Mouse (Mus musculus): ENCODE measurements around the gene Sf3b6. TPM values are rescaled to one million over a fixed set of nuclear protein-coding genes. Genes with fewer than 3 reads are reported as not detected.

Gene Sf3b6
- 169 and 193 TPM in 2 replicates for polyA plus RNA-seq (2015; fragmentation: Nextera tagmentation; extraction: Ambion mirVana)

GRCm38 (mm10) chr12:4817361-4818101, at the start of gene Sf3b6:
Gene Sf3b6 (plus strand): TSS chr12:4817544.
- H3K27ac ChIP-seq (ENCODE audit: low read length), result peak within 1 kb of the TSS; percentile 92
- peaks cover 11% of the 10 kb centered on the region; the same call in 1 of the 2 replicates for H3K4me1 ChIP-seq (ENCODE audit: control insufficient read depth, insufficient read depth, low read length)
- ATAC-seq, result peak; percentile 99
- no peaks in the 10 kb centered on the region for H3K9me3 ChIP-seq (ENCODE audit: control insufficient read depth, low read length)
- H3K4me2 ChIP-seq (ENCODE audit: low read depth, low read length), result peak within 1 kb of the TSS; percentile 82
- peaks cover 8% of the 10 kb centered on the region; the same call in 1 of the 2 replicates for H3K36me3 ChIP-seq (ENCODE audit: control insufficient read depth, insufficient read depth, low read length)
- WGBS, result under 1% methylated on average over 49 of the region's 49 CpGs
- no peaks in the 10 kb centered on the region for H3K27me3 ChIP-seq (replicated peaks; ENCODE audit: control insufficient read depth, insufficient read depth, low read length)
- peak within 1 kb of the TSS; percentile 88 for H3K4me3 ChIP-seq (ENCODE audit: low read length)
- H3K9ac ChIP-seq (ENCODE audit: low read depth, low read length), result peak within 1 kb of the TSS; percentile 76

DNA sequence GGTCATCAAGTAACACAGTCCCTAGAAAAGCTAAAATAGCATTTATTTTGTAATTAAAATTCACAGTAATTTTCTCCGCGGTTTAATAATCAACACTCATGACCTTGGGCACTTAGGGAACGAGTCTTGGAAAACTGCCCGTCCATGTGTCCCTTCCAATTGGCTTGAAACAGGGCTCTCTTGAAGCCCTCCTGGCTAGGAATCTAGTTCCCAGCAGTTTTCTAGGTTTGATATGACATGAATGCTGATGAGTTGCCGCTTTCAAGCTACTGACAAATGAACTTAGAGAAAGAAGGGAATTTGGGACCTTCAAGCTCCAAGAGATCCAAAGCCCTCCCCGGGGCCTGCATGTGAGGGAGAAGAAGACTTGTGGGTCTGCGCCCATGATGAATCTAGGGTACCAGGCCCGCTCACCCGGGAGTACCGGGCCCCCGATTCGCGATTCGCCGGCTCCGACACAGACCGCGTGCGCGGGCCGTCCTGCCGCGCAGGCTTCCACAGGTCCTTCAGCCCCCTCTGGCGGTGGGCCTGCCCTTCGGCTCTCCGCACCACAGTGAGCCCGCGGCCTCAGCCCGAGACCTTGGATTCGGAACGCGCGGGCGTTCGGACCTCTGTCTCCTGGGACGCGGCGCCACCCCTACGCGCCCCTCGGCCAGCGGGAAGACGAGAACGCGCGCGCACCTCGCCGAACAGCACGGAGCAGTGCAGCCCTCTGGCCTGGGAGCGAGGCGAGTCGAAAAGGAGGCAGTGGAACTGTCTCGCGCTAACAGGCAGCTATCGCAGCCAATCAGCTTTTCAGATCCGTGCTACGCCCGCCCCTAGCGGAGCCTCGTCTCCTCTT, 48.6 kb upstream of the Sf3b6 start, which contains the start of the genes Pfn4 and Fam228b:
Gene Pfn4 (plus strand): TSS at position 531 of the 841 bp plus-strand sequence.
Gene Fam228b (minus strand): TSS at position 776 of the 841 bp plus-strand sequence.
- Histone ChIP-seq H3K36me3 (ENCODE audit: control insufficient read depth, insufficient read depth, low read length) (no peaks in the 10 kb centered on the region), H3K27me3 (replicated peaks; ENCODE audit: control insufficient read depth, insufficient read depth, low read length) (no peaks in the 10 kb centered on the region), H3K4me2 (ENCODE audit: low read depth, low read length) (peak within 1 kb of the TSS; percentile 86), H3K4me3 (ENCODE audit: low read length) (peak within 1 kb of the TSS; percentile 72), H3K9me3 (ENCODE audit: control insufficient read depth, low read length) (no peaks in the 10 kb centered on the region), H3K9ac (ENCODE audit: low read depth, low read length) (peak within 1 kb of the TSS; percentile 91), H3K4me1 (ENCODE audit: control insufficient read depth, insufficient read depth, low read length) (peaks cover 5% of the 10 kb centered on the region; the same call in 1 of the 2 replicates), H3K27ac (ENCODE audit: low read length) (peak within 1 kb of the TSS; percentile 84)
- 2% methylated on average over 61 of the region's 61 CpGs for WGBS
- peak; percentile 100 for ATAC-seq

DNA sequence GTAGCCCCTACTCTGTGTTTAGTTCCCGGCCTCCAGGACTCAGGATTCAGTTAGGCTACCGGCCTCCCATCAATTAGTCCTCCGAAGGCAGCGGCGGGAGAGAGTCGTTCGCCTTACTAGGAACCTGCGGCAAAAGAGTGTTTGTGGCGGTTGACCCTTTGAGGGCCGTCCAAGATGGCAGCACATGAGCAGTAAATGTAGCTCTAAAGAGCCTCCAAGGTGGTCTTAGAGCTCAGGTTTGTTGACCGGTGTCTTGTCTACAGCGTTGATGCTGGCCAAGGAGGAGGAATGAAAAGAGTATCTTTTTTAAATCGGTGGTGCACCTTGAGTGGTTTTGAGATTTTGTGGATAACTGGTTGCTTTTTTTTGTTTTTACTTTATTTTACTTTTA, 48.0 kb upstream of the Sf3b6 start:
- H3K4me1 ChIP-seq (ENCODE audit: control insufficient read depth, insufficient read depth, low read length), result peaks cover 5% of the 10 kb centered on the region; the same call in 1 of the 2 replicates
- H3K27me3 ChIP-seq (replicated peaks; ENCODE audit: control insufficient read depth, insufficient read depth, low read length), result no peaks in the 10 kb centered on the region
- peak; percentile 31 for ATAC-seq
- peak overlapping the region; percentile 86 for H3K4me2 ChIP-seq (ENCODE audit: low read depth, low read length)
- H3K9me3 ChIP-seq (ENCODE audit: control insufficient read depth, low read length), result no peaks in the 10 kb centered on the region
- H3K4me3 ChIP-seq (ENCODE audit: low read length), result peak overlapping the region; percentile 72
- H3K36me3 ChIP-seq (ENCODE audit: control insufficient read depth, insufficient read depth, low read length), result no peaks in the 10 kb centered on the region
- H3K27ac ChIP-seq (ENCODE audit: low read length), result no peak overlapping the region; the same call in 1 of the 2 replicates
- WGBS, result 15% methylated on average over 13 of the region's 13 CpGs
- H3K9ac ChIP-seq (ENCODE audit: low read depth, low read length), result peak overlapping the region; percentile 91

GRCm38 (mm10) chr12:4774895-4775587, 42.3 kb upstream of the Sf3b6 start:
- H3K27me3 ChIP-seq (replicated peaks; ENCODE audit: control insufficient read depth, insufficient read depth, low read length), result no peaks in the 10 kb centered on the region
- H3K9ac ChIP-seq (ENCODE audit: low read depth, low read length), result no peak overlapping the region
- no peak overlapping the region for H3K27ac ChIP-seq (ENCODE audit: low read length)
- no peak overlapping the region for H3K4me2 ChIP-seq (ENCODE audit: low read depth, low read length)
- H3K4me1 ChIP-seq (ENCODE audit: control insufficient read depth, insufficient read depth, low read length), result no peaks in the 10 kb centered on the region
- no peak for ATAC-seq
- H3K9me3 ChIP-seq (ENCODE audit: control insufficient read depth, low read length), result no peaks in the 10 kb centered on the region
- H3K4me3 ChIP-seq (ENCODE audit: low read length), result no peak overlapping the region
- WGBS, result 86% methylated on average over 8 of the region's 8 CpGs
- no peaks in the 10 kb centered on the region for H3K36me3 ChIP-seq (ENCODE audit: control insufficient read depth, insufficient read depth, low read length)

- Histone ChIP-seq H3K36me3 (ENCODE audit: control insufficient read depth, insufficient read depth, low read length) (no peaks in the 10 kb centered on the region), H3K9ac (ENCODE audit: low read depth, low read length) (no peak overlapping the region), H3K4me3 (ENCODE audit: low read length) (no peak overlapping the region), H3K4me2 (ENCODE audit: low read depth, low read length) (no peak overlapping the region), H3K9me3 (ENCODE audit: control insufficient read depth, low read length) (no peaks in the 10 kb centered on the region), H3K27ac (ENCODE audit: low read length) (no peak overlapping the region), H3K4me1 (ENCODE audit: control insufficient read depth, insufficient read depth, low read length) (no peaks in the 10 kb centered on the region), H3K27me3 (replicated peaks; ENCODE audit: control insufficient read depth, insufficient read depth, low read length) (no peaks in the 10 kb centered on the region)
- ATAC-seq, result no peak
- 78% methylated on average over 9 of the region's 9 CpGs for WGBS
These were observed 41.8 kb upstream of the Sf3b6 start for GRCm38 (mm10) chr12:4775588-4775949.

- Histone ChIP-seq H3K4me2 (ENCODE audit: low read depth, low read length) (no peak overlapping the region), H3K4me3 (ENCODE audit: low read length) (no peak overlapping the region), H3K9me3 (ENCODE audit: control insufficient read depth, low read length) (no peaks in the 10 kb centered on the region), H3K27me3 (replicated peaks; ENCODE audit: control insufficient read depth, insufficient read depth, low read length) (no peaks in the 10 kb centered on the region), H3K27ac (ENCODE audit: low read length) (no peak overlapping the region), H3K36me3 (ENCODE audit: control insufficient read depth, insufficient read depth, low read length) (no peaks in the 10 kb centered on the region), H3K4me1 (ENCODE audit: control insufficient read depth, insufficient read depth, low read length) (no peaks in the 10 kb centered on the region), H3K9ac (ENCODE audit: low read depth, low read length) (no peak overlapping the region)
- no peak for ATAC-seq
- 88% methylated on average over 6 of the region's 6 CpGs for WGBS
These were observed 39.6 kb upstream of the Sf3b6 start for GRCm38 (mm10) chr12:4777734-4778133.

DNA sequence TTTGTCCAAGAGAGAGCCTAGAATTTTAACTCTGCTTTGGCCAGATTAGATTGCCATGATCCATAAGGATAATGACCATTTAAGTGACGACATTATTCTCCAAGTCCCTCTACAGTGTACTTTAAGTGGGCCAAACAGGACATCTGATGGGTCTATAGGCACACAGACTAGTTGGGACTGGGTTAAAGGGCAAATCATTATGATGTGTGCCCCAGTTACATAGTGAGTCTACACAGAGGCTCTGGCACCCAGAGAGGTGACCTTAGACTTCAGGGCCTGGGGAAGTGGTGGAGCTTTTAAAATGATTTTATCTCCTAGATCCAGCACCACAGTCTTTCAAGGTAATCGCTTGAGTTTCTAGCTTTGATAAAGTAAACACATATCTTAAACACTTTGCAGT, 37.1 kb upstream of the Sf3b6 start:
- H3K4me1 ChIP-seq (ENCODE audit: control insufficient read depth, insufficient read depth, low read length), result no peaks in the 10 kb centered on the region
- no peaks in the 10 kb centered on the region for H3K36me3 ChIP-seq (ENCODE audit: control insufficient read depth, insufficient read depth, low read length)
- H3K27ac ChIP-seq (ENCODE audit: low read length), result no peak overlapping the region
- H3K9ac ChIP-seq (ENCODE audit: low read depth, low read length), result no peak overlapping the region
- no peaks in the 10 kb centered on the region for H3K9me3 ChIP-seq (ENCODE audit: control insufficient read depth, low read length)
- H3K4me2 ChIP-seq (ENCODE audit: low read depth, low read length), result no peak overlapping the region
- H3K4me3 ChIP-seq (ENCODE audit: low read length), result no peak overlapping the region
- ATAC-seq, result no peak
- 59% methylated on average over 2 of the region's 2 CpGs for WGBS
- no peaks in the 10 kb centered on the region for H3K27me3 ChIP-seq (replicated peaks; ENCODE audit: control insufficient read depth, insufficient read depth, low read length)

DNA sequence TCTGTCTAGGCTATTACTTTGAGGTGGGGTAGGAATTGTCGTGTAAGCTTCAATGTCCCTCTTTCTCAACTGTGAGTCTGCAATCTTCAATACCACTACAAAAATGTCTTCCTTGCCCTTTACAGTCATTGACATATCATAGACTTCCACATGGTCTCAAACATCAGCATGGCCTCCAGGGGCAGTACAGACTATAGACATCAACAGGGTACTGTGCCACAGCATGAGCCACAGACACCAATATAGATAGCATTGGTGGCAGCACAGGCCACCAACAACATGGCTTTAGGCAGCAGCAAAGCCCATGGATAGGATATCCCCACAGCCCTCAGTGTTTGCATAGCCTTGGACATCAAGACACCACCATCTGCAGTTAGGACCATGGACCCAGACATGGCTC, 36.1 kb upstream of the Sf3b6 start:
- Histone ChIP-seq H3K36me3 (ENCODE audit: control insufficient read depth, insufficient read depth, low read length) (no peaks in the 10 kb centered on the region), H3K27ac (ENCODE audit: low read length) (no peak overlapping the region), H3K4me3 (ENCODE audit: low read length) (no peak overlapping the region), H3K4me1 (ENCODE audit: control insufficient read depth, insufficient read depth, low read length) (no peaks in the 10 kb centered on the region), H3K4me2 (ENCODE audit: low read depth, low read length) (no peak overlapping the region), H3K9ac (ENCODE audit: low read depth, low read length) (no peak overlapping the region), H3K9me3 (ENCODE audit: control insufficient read depth, low read length) (no peaks in the 10 kb centered on the region), H3K27me3 (replicated peaks; ENCODE audit: control insufficient read depth, insufficient read depth, low read length) (no peaks in the 10 kb centered on the region)
- 92% methylated on average over 1 of the region's 1 CpGs for WGBS
- ATAC-seq, result no peak

Data from intestine, embryonic 16.5 days (tissue).